Mouse (Mus musculus): ENCODE data around the gene Dgkh.
A peak's percentile ranks its signal among the peaks of the same experiment; 100 is the strongest.

The Dgkh gene

DNA sequence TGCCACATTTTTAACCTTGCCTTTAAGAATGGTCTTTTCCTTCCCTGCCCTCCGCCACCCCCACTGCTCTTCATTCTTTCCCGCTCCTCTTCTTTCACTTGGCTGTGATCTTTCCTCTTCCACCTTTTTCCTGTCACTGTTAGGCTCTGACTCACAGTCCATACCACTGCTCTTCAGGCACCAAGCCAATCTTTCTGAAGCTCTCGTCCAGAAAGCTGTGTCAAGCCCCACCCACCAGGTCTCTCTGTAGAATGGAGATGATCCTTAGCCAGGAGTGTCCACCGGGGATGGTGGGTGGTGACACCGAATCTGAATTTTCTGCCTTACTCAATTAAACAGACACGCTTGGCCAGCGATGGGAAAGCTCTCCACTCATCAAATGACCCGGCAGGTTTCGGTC, 58.0 kb downstream of the Dgkh start:
- no peak for DNase-seq (ENCODE audit: extremely low spot score)

DNA sequence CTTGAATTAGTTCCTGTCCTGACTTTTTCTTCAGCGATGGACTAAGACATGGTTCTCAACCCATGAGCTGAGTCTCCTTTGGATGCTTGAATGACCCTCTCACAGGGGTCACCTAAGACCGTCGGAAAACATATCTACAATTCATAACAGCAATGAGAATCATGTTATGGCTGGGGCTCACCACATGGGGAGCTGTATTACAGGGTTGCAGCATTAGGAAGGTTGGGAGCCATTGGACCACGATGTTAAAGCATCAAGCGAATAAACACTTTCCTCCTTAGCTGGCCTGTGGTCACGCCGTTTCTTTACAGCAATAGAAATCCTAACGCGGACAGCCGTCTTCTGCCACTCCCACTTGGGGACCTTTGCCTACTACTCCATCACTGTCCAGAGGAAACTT, 62.6 kb downstream of the Dgkh start:
- no peak for DNase-seq (ENCODE audit: extremely low spot score)

DNA sequence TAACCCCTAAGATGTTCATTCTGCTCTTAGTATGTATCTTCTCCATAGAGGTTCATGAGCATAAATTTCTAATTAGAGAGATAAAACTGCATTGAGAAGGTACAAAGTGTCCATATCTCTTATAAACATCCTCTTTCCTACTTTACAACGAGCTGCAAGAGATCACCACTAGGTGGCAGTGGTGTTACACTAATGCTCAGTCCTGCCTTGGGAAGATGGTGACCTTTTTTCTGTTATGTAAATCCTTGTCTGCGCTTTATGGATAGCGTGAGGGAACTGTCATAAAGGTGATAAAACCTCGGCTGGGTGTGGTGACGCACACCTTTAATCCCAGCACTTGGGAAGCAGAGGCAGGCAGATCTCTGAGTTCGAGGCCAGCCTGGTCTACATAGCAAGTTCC, 64.3 kb downstream of the Dgkh start:
- peak; percentile 77 for DNase-seq (ENCODE audit: extremely low spot score)

DNA sequence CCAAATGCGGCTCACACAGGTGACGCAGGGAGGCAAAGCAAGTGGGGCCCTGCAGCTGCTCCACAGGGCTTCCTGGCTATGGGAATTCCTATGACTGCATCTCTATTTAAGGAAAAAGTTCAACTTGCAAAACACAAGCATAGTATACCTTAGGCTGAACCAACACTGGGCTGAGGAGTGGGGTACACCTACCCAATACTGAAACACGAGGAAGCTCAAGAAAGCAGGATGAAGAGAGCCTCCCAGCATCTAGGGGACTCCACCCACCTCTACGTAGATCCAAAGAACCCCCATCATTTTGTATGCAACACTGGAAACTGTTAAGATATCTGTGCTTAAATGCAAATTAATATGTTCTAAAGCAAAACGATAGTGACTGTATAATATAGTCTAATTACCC, 64.8 kb downstream of the Dgkh start:
- no peak for DNase-seq (ENCODE audit: extremely low spot score)

DNA sequence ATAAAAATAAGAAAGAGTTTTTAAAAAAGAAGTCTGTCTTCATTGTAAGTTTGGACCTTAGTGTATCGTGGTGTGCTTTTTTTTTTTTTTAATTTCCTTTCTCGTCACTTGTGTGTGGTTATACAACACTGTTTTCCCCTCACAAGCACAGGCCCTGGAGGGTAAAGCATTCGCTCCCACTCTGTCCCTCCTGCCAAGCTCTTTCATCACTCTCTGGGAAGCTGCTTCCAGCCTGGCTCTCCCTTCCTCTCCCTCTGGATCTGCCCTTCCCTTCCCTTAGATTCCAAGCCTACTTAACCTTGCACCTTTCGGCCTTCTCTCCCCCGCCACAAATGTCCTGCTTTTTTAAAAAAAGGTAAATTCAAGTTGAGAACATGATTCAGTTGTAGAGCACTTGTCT, 69.9 kb downstream of the Dgkh start:
- DNase-seq (ENCODE audit: extremely low spot score): no peak

DNA sequence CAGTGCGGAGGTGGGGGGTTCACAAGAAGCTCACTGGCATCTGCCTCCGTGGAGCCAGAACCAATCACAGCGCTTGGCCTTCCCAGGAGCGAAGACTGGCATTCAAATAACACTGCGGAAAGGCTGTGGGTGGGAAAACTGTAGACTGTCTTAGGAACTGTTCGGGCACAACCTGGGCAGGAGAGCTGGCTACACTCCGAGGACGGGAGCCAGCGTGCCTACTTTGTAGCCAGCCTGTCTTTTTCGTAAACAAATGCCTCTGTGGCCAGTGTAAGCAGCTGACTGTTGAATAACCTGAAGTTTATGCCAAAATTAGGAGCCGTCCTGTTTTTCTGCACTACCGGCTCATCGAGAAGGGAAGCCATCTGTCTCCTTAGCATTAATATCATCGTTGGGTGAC, 71.1 kb downstream of the Dgkh start:
- DNase-seq (ENCODE audit: extremely low spot score): no peak

DNA sequence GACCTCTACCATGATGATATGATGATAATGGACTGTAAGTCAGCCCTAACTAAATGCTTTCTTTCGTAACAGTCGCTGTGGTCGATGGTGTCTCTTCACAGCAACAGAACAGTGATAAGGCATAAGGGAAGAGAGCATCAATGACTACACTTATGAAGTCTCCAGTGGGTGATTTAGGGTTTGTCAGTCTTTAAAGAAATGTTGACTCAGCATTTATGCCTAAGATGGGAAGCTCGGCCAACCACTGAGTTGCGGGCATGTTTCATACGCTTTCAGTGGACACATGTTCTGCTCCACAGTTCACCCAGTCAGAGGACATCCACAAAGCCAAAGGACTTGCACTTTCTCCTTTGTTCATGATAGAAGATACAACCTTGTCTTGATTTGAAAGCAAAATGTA, 73.9 kb downstream of the Dgkh start:
- no peak for DNase-seq (ENCODE audit: extremely low spot score)

DNA sequence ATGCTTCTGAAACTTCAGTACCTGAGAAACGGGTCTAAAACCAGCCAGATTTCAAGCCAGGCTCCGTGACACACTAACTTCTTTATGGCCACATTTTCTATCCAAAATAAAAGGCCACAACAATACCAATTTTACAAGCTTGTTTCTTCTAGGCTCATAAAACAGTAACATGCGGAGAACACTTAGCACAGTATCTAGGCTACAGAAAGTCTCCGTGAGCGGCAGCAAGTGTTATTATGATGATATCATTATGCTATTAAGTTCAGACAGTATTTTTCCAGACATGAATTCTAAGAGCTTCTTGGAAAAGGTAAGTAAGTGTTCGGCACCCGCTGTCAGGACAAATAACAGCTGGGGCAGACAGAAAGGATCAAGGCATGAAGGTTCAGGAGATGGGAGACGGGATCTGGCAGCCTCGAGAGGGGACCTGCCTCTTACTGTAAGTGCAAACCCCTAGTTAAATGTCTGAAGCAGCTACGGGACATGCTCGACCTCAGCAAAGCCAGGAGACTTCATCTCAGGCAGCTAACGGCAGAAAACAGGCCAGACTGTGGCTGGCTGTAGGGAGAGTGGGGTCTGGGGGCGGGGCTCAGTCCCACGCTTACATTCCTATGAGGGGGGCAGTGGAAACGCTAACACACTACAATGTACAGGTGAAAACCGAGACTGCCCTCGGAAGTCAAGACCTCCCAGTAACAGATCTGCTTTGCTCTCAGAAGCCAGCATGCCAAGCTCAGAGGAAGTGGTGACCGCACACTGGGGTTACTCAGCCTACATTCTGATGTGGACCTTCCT, 75.5 kb downstream of the Dgkh start:
- DNase-seq (ENCODE audit: extremely low spot score): no peak

DNA sequence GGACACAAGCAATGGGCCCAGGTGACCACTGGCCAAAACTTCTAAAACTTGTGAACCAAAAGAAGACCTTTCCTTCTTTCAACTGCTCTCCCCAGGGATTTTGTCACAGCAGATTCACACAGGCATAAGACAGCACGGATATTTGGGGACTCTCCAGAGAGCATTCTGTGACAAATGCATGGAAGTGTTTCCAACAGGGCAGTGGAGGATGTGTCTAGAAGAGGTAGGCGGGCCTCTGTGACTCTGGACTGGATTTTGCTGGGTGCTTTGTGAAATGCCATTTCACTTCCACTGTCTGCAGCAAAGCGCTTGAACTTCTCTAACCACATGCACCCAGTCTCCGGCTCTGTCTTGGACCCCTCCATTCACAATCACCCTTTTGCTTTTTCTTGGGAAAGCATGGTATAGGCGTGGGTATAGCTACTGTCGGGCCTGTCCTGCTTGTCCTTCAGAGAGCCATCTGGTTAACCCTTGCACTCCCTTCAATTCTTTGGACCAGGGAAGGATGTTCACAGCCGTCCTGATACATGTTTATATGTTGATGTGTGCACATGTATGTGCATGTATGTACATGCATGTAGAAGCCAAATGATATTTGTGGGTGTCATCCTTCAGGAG, 77.5 kb downstream of the Dgkh start:
- no peak for DNase-seq (ENCODE audit: extremely low spot score)

DNA sequence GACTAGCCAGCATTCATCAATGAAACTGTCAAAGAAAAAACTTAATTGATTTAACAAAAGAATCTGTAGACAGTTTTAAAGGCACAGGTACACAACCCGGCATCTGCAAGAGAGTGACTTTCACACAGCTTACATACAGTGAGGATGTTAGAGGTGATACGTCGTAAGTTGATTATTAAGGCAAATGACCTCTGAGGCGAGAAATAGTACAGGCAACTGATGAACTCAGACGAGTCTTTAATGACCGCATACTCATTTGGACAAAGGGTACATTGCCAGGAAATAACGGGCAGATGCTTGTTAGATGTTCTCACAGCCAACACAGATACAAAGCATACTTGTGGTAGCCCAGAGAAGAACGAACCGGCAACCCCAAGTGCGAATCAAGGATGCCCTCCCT, 78.4 kb downstream of the Dgkh start:
- no peak for DNase-seq (ENCODE audit: extremely low spot score)

DNA sequence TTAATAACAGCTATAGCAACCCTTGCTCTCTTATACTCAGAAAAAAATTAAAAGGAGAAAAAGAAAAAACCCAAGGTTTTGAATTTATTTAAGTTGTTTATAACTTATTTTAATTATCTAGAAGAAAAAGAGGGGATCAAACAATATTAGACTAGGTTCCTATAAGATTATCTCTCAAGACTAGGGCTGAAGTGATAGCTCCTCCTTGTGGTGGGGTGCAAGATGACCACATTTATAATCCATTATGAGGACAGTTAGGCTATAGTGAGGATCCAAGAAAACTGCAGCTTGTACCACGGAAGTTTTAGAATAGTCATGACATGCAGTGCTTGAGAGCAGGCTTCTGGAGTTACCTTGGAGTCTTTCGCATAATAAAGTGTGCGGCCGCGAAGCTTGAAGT, 79.2 kb downstream of the Dgkh start:
- DNase-seq (ENCODE audit: extremely low spot score): no peak

DNA sequence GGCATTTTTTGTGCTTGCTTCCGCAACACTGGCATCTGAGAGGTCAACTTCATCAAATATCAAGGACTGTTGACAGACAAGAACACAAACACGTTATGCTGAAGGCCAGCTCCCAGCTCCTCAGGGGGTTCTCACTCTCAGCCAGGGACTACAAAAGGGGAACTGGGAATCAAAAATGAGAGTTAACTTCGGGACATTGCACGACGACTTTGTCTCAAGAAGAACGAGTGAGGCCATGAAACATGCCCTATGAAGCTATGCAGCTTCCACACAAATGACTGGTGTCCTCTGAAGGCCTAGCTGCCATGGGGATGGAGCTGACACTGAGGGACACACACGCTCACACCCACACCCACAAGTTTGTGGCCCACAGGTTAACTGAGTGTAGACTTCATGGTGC, 80.9 kb downstream of the Dgkh start:
- DNase-seq (ENCODE audit: extremely low spot score): no peak

DNA sequence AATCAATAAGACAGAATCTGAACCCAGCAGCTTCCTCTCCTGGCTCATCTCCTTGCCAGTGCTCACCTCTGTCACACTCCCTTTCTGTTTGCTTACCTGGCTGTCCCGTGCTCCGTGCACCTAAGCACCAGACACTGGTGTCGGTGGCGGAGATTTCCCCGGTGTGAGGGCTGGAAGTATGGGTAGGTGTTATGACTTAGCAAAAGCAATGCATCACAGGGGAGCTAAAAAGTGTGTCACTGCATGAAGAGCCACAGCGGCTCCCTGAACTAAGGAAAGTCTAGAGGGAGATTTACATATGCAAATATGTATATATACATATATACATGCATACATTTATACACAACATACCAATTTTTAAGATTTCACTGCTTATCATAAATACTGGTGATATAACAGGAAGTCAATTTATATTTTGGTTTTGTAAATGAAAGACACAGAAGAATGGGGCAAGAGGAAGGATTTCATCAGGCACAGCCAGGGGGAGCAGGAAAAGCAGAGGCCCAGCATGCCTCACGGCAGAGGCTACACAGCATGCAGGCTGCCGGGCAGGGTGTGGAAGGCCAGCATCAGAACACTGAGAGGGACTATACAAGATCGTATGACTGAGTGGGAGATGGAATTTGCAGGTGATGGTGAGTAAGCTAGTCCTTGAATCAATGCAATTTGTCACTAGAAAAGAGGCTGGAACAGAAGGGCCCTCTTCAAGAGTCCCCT, 82.0 kb downstream of the Dgkh start:
- no peak for DNase-seq (ENCODE audit: extremely low spot score)

DNA sequence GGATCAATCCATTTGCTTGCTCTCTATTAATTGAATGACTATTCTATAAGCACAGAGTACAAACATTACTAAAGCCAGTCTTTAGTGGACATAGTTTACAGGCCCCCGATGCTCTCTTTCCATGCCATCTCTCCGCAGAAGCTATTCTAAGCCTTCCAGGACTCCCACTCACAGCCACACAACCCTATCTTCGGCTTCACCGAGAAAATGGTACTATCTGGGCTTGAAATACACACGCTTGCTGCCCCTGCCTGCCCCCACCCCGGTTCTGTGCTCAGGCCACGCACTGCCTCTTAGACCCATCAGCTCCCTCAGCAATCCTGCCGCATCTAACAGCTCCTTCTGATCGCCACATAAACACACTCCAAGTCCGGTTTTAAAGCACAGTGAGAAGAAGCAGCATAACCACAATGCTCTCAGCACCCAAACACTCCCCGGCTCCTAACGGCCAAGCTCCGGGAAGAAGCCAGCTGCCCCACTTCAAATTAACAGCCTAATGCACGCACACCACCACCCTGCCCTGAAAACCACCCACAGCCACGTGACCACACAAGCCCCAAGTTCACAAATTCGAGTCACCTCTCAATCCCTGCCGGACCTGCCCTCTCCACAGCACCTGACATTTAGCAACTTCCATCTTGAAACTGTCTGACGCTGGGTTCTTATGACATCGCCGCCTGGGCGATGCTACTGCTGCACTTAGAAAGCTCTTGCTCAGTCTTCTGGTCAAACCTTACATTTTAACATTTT, 82.9 kb downstream of the Dgkh start:
- DNase-seq (ENCODE audit: extremely low spot score): no peak

DNA sequence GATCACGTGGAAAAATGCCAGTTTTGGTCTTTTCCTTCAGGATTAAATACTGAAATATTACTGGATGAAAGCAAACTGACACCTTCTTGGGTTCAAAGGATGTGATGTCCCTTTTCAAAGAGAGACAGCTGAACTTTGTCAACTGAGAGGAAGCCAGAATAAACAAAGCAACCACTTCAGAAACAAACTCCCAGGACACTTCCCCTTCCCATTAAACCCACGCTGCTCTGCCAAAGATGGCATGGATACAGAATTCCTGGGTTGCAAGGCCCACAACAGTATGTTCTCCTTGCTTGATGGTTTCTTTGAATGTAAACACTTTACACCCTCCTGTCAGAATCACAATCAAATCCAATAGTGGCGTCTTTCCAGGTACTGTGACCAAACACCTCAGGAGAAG, 87.0 kb downstream of the Dgkh start:
- no peak for DNase-seq (ENCODE audit: extremely low spot score)

DNA sequence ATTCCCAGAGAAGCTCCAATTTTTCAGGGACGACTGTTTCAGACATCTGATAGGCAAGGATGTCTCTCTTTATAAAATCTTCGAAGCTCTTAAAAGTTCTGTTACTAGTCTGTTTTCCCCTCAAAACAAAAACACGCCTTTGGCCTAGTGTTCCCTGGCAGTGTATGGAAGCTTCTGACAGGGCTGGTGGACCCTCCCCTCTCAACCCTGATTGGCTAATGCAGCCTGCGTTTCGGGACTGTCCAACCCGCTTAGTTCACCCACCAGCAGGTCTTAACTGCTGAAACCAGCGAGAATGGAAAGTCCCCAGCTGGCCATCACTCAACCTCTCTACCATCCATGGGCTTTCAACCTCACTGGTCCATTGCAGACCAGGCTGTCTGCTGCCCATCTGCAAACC, 91.3 kb downstream of the Dgkh start:
- DNase-seq (ENCODE audit: extremely low spot score): no peak

DNA sequence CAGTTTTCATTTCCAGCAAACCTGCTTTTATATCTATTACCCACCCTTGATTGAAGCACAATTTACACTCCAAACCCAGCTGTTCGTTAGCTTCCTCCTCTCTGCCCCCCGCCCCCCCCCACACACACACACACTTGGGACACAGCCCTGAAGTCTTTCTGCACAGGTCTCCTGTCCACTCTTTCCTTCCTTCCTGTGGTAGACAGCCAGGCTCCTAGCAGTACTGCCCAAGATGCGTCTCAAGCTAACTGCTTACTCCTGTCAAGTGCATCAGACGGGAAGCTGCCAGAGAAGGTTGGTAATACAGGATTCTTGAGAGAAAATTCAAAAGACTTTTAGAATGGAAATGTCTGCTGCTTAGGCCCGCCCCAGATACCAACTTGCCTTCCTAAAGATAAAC, 92.9 kb downstream of the Dgkh start:
- no peak for DNase-seq (ENCODE audit: extremely low spot score)

DNA sequence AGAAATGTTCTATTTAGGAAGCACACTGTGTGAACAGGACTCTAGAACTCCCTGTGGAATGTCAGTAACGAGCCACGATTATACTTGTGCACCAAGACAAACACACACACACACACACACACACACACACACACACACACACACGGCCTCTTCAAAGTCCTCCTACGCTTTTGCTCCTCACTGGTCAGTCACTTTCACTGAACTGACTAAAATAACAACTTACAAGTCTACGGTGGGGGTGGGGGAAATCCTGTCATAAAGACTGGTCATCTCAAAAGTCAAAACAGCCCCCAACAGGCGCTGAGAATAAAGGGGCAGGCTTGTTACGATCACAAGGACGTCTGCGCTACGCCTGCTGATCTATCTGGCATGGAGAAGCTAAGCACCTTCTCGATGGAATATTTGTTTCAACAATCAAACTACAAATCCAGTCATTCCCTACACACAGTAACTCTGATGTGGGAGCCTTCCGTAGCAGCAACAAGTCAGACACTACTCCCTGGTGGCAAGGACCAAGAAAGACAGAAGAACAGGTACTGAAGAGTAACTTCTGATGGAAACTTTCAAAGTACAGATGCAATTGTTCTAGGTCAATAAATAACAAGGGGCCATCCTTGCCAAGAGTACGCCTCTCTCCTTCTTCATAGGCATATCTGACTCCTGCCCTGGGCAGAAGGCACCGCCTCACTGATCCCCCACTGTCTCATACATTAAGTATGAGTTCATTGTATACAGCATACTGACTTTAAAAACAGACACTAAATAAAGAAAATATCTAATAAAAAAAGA, 96.8 kb downstream of the Dgkh start:
- no peak for DNase-seq (ENCODE audit: extremely low spot score)

DNA sequence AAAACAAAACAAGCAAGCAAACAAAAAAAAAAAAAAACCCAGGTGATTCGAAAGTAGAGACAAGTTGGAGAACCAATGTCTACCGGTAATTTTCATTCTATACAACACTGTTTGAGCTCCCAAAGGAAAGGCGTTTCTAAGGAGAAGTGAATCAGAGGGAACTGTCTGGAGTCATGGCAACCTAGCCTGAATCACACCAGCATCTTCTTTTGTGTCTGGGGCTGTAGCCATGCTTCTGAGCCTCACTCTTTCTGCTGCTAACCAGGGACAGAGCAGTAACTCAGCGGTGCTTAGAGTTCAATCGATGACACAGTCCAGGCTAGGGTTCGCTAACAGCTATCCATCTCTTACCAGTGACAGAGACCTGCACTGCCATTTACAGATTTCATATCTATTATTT, 99.8 kb downstream of the Dgkh start:
- no peak for DNase-seq (ENCODE audit: extremely low spot score)

DNA sequence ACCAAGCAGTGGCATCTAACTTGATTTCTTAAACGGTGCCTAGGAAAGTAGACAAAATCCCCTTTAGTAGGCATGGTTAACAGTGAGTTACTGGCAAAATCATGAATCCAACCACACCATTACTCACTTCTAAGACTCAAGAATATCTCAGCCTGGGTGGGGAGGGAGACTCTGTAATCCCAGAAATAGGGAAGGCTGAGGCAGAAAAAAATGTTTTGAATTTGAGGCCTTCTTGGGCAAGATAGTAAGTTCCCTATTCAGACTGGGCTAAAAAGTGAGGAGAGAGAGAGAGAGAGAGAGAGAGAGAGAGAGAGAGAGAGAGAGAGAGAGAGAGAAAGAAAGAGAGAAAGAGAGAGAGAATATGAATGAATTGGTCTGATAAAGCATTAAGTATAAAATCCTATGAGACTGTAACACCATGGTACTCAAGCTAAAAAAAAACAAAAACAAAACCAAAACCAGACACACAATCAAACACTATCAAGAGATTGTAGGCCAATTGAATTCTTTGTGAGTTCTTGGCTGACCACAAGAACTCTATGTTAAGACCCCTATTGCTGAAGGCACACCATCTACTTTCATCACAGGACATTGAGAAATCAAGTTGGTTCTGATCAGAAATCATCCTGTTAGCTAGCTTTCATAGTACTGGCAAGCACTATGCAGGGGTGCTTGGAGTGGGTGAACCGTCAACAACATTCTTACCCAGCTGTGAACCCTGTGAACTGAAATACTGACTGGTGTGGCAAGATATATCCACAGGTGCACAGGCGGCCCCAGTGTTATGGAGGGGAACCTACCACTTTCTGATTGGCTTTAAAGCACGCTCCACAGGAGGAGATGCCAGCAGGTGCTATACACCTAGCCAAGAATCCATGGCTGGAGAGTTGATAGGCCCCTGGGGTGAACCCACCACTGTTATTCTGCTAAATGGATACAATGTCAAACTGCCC, 101.4 kb downstream of the Dgkh start:
- no peak for DNase-seq (ENCODE audit: extremely low spot score)

All from embryo, embryonic 9.5 days (tissue).